Mouse (Mus musculus) left cerebral cortex, postnatal 4 days (tissue): ENCODE measurements around the gene Etl4. TPM values are rescaled to one million over a fixed set of nuclear protein-coding genes. Genes with fewer than 3 reads are reported as not detected.

ENCODE experiments used
- DNase-seq: peaks from one replicate; pipeline ENCODE4 v3.0.0-alpha.2; 2022
- intact Hi-C: fragments of 180-260 bp; cut with DNase I; formaldehyde crosslinking; loops from one replicate; pipeline ENCODE4 v1.15.1; 2025
- total RNA-seq, 2 experiments: library from RNA; stranded (reverse); gene quantifications; 2 replicates each; pipeline ENCODE4 v1.2.3; 2021

Gene Etl4
- total RNA-seq, 2 experiments from 2014 or later: 36.7 to 44.8 TPM

DNA sequence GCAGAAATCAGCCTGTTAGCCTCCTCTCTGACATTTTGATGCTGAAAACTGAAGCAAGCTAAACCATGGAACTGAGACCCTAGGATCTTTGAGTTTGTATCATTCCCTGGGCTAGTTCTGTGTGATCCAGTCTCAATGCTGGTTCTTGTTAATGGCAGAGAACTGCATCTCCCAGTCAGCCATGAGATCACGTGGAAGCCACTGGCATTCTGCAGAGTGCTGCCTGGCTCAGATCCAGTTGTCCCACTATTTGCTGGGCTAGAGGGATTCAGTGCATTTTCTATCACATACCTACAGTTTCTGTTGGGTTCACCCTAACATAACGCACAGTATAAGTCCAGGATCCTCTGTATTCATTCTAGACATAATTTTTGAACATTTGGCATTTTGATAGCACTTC is 524.1 kb downstream of the Etl4 start:
- intact Hi-C loops: no loop called here
- peak; percentile 16 for DNase-seq

DNA sequence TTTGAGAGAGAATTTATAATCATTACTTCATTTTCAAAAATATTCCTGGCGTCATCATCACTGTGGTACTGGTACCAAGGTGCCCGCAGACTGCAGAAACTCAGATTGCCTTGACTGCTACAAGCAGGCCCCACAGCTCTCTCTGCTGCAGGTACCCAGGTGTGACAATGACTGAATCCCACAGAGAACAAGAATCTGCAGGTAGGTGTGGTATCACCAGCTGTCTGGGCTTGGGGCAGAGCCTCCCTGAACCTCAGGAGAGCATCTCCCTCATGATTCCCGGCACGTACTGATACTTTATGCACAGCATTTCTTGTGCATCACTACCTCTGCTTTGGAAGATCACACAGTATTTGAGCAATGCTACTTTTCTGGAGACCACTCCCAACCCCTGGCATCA is 526.0 kb downstream of the Etl4 start:
- DNase-seq: no peak
- intact Hi-C loops: no loop called here

- no peak for DNase-seq
Measured at GRCm38 (mm10) chr2:20442731-20443130, 533.2 kb downstream of the Etl4 start.

DNA sequence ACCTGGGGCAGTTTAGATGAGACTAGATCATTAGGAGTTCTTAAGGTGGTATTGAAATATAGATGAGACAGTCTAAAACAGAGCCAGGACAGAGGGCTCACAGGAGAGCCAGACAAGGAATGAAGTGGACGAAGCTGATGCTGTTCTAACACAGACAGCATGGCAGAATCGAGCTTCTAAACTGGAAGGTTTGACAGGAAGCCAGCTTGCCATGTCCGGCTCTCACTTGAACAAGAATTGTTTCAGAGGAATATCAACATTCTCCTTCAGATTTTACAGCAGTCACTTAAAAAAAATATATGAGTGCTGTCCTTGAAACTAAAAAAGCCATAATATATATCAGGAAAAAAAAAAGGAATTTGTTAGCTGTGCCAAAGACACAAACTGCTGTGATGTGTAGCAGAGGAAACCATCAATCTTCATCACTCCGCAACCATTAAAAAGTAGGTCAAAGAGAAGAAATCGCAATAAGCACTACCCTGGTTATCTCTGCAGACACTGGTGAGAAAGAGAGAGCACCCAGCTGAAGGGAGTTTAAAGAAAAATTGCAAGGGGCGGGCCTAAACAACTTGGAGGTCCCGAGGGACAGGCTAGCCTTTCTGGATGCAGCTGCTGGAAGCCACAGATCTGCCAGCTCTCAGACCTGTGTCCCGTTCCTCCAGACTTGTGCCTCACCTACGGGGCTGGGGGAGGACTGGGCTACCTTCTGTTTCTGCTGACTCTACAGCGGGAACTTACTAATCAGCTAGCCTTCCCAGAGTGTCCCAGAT is 534.3 kb downstream of the Etl4 start:
- intact Hi-C loops: no loop called here
- DNase-seq: no peak

More at GRCm38 (mm10) chr2:20442731-20443130, 533.2 kb downstream of the Etl4 start:
- intact Hi-C loops: no loop called here

GRCm38 (mm10) chr2:20445156-20446155 is 535.9 kb downstream of the Etl4 start:
- intact Hi-C loops: no loop called here
- no peak for DNase-seq

DNA sequence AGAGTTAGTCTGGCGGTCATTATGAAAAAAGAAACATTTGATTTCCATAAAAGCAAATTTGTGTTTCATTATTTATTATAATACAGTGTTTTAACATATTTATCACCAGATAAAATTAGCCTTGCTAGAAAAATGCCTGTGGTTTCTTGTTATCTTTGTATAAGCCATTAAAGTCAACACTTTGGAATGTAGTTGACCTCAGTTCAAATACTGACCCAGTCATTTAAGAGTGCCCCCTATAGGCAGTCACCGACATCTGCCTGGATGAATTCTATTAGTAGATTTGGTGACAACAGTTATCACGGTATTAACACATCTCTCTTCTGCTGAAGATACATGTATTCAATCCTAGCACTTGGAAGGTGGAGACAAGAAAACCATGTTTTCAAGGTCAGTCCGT is 536.6 kb downstream of the Etl4 start:
- intact Hi-C loops: no loop called here

GRCm38 (mm10) chr2:20450945-20451344 is 541.4 kb downstream of the Etl4 start:
- intact Hi-C loops: no loop called here
- no peak for DNase-seq

More for the DNA sequence above, 536.6 kb downstream of the Etl4 start:
- no peak for DNase-seq

DNA sequence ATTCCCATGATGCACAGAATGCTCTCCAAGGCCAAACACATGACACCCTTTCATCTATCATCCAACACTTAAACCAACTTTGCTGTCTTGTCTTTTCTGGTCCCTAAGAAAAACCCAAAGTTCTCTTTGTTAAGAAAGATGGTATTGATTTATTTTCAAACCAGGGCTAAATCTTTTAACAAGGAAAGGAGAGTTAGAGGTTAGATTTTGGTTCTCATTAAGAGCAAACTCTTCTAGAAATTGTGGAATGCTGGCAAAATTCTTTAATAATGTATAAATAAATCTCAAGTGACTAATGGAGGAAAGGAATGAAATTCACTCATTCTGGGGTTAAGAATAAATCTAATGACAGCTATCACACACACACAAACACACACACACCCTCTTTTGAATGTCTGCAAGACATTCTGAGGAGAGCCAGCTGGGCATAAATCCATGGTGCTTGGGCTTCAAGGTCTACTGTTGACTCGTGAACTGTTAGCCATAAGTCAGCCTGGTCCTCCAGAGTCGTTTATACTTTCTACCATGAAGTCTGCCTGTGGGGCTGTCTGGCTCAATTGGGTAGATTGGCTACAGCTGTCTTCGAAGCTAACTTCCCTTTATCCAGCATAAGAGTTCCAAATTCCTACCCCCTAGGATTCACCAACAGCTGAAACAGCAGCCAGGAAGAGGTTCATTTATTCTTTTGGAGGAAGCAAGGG is 544.1 kb downstream of the Etl4 start:
- no peak for DNase-seq
- intact Hi-C loops: no loop called here

GRCm38 (mm10) chr2:20479199-20479598 is 569.6 kb downstream of the Etl4 start:
- intact Hi-C loops: no loop called here

GRCm38 (mm10) chr2:20486137-20486788 is 576.7 kb downstream of the Etl4 start:
- intact Hi-C loops: no loop called here

More at GRCm38 (mm10) chr2:20479199-20479598, 569.6 kb downstream of the Etl4 start:
- no peak for DNase-seq

DNA sequence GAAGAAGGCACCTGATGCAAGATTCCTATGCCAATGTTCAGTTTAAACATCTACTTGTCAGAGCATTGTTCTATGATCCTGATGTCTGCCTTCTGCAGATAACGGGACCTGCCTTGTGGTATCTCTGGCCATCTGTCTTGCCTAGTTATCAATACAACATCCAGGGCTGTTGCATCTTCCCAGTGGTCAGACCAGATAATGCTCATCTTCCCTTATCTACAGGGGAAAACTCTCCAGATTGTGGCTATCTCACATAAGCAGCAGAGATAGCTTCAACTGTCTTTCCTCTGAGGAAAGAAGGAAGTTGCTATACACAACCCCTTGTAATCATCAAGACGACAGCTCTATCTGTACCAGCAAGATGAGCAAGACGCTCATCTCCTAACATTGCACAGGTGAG is 579.5 kb downstream of the Etl4 start:
- intact Hi-C loops: no loop called here

More at GRCm38 (mm10) chr2:20486137-20486788, 576.7 kb downstream of the Etl4 start:
- no peak for DNase-seq

DNA sequence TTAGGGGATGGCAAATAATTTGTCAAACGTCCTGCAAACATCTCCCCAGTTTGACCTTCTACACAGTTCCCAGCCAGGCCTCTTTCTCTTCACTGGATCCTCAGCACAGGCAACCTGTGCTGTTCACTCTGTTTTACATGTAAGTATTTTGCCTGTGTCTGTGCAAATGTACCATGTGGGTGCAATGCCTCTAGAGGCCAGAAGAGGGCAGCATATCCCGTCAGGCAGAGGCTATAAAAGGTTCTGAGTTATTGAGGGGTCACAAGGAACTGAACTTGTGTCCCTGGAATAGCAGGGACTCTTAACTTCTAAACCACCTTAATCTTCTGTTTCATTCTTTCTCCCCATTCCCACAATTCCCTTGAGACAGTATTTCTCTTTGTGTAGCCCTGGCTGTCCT is 582.5 kb downstream of the Etl4 start:
- intact Hi-C loops: loop anchor here (10.0 kb wide), 2 partner anchors 777 to 967 kb away; no protein-coding TSS in a partner anchor
- DNase-seq: peak; percentile 3

More for the DNA sequence above, 579.5 kb downstream of the Etl4 start:
- DNase-seq: no peak

- DNase-seq: no peak
- intact Hi-C loops: loop anchor here (10.0 kb wide), 2 partner anchors 779 to 969 kb away; no protein-coding TSS in a partner anchor
Measured at GRCm38 (mm10) chr2:20493806-20494205, 584.2 kb downstream of the Etl4 start.

DNA sequence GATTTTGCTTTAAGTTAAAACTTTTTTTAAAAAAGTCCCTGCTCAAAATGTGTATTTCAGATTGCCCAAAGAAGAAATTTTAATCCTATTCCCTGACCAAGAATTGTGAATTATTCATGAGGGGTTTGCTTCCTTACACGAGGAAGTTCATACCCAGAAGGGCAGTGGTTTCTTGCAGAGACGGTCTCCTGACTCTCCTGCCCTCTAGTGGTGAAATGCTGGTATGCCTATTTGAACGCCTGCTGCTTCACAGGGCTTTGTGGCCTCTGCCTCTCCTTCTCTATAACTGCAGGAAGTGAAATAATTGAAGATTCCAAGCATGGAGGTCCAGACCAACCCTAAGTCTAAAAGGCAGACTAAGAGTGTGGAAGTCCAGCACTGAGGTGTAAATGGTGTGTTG is 585.1 kb downstream of the Etl4 start:
- intact Hi-C loops: loop anchor here (10.0 kb wide), 2 partner anchors 780 to 970 kb away; no protein-coding TSS in a partner anchor
- peak; percentile 64 for DNase-seq

- intact Hi-C loops: loop anchor here (10.0 kb wide), 2 partner anchors 782 to 972 kb away; no protein-coding TSS in a partner anchor
Measured at GRCm38 (mm10) chr2:20496219-20496800, 586.7 kb downstream of the Etl4 start.

GRCm38 (mm10) chr2:20507832-20508723 is 598.5 kb downstream of the Etl4 start:
- intact Hi-C loops: no loop called here
- DNase-seq: no peak

More at GRCm38 (mm10) chr2:20496219-20496800, 586.7 kb downstream of the Etl4 start:
- no peak for DNase-seq

GRCm38 (mm10) chr2:20508724-20509052 is 599.1 kb downstream of the Etl4 start:
- intact Hi-C loops: no loop called here
- DNase-seq: no peak

DNA sequence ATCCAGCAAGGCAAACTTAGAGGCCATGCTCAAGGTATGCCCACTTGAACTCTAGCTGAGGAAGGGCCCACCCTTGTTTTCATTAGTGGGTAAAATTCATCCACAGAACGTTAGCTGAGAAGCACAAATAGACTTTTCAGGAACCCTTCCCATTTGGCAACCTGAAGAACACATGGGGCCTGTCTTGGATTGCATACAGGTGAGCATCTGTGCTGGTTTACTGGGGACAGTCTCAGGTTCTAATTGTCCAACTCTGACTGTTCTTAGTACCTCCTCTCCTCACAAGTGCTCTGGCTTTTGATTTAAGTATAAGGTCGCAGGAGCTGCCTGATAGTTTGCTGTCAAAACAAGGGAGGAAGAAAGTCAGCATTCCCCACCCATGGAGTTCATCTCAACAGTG is 600.5 kb downstream of the Etl4 start:
- intact Hi-C loops: no loop called here
- DNase-seq: no peak
